ENCODE assay signal across 2 mouse cellular contexts in genomic region chr4:147641932-147642331, GRCm38 (mm10). TPM values are rescaled to one million over a fixed set of nuclear protein-coding genes. Genes with fewer than 3 reads are reported as not detected.
"Had no signal": no experiment of that assay in that cellular context is flagged by ENCODE, and none has a peak within 500 bp of the region (broad histone marks: within the 10 kb centered on the region; RNA-seq: fewer than 3 reads in every experiment).

No protein-coding gene starts in this region.

RNA-seq across cellular contexts. Expression of gene Zfp979, which starts 0.4 kb away (rescaled TPM):
- total RNA-seq: neutrophil, adult 5-6 weeks had no signal
- polyA plus RNA-seq: small intestine, adult 2 months had no signal
